Mouse (Mus musculus): ENCODE data around the gene Zfyve9. TPM values are rescaled to one million over a fixed set of nuclear protein-coding genes. Genes with fewer than 3 reads are reported as not detected.

Gene Zfyve9
- total RNA-seq (2021): 10 to 100 TPM; 27.1 to 28.0 TPM

DNA sequence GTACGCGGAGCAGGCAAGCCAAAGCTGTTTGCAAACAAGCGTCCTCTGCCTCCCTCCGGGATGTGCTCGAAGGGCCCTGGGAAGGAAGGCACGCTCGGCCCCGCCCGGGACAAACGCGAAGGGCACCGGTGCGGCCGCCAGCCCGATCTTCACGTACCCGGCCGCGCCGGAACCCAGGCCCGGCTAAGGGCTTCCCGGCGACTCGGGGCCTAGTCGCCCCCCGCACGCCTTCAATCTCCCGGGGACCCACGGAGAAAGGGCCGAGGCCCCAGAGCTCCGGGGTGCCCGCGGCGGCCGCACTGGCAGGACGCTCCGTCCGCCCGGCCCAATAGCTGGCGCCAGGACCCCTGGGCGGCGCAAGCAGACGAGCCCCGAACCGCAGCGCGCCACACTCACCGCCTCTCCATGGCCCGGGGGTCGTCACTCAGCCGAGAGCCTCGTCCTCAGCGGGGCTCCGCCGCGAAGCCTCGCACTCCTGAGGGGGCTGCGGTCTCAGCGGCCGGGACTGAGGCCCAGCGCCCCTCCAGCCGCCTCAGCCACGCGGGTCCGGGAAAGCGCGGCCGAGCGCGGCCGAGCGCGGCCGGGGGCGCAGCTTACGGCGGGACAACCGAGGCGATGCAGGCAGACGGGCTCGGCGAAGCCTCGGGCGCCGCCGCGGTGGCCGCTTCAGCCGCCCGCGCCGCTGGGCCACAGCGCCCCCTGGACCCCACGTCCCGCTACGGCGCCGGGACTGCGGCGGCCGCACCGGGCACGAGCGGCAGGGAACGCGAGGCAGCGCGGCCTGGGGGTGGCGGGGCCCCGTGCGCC is at the start of gene Zfyve9:
Gene Zfyve9, minus strand, starts transcription at position 742 of the 807 bp plus-strand sequence.
- peak; percentile 74 for DNase-seq (ENCODE audit: low spot score)
- intact Hi-C loops (cut with DNase I): loop anchor here (5.0 kb wide), 1 partner anchor 83 kb away; no protein-coding TSS in a partner anchor

DNA sequence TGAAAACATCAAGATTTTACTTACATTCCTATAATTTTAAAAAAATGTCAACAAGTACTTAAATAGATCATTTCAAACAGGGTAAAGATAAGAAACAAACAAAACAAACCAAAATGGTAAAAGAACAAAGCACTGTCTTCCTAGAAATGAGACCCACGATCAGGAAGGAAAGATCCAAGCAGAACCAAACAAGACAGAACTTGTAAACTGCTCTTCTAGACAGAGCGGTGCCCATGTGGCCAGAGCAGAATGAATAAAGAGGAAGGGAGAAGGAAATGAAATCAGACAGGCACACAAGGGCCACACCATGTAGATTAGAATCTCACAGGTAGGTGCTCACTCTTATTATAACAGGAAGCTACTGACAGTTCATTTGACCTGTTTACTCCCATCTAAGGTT is 46.0 kb upstream of the Zfyve9 start:
- no peak for DNase-seq (ENCODE audit: low spot score)
- intact Hi-C loops (cut with DNase I): no loop called here

DNA sequence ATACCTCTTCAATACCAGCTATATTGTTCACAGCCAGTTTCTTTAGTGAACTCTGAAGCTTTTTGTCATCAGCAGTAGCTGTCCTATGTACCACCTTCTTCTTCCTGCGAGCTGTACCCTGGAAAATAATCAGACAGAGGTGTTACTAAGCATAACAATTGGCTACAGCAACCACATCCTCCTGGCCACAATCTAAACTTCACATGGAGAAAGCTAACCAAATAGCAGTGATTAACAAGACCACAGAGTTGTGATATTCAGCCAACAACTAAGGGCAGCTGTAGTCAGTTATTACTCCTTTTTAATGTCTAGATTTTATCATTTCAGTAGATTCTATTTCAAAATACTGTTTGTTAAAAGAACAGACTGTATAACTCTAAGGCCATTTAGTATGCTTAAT is 45.5 kb upstream of the Zfyve9 start:
- DNase-seq (ENCODE audit: low spot score): no peak
- intact Hi-C loops (cut with DNase I): no loop called here

DNA sequence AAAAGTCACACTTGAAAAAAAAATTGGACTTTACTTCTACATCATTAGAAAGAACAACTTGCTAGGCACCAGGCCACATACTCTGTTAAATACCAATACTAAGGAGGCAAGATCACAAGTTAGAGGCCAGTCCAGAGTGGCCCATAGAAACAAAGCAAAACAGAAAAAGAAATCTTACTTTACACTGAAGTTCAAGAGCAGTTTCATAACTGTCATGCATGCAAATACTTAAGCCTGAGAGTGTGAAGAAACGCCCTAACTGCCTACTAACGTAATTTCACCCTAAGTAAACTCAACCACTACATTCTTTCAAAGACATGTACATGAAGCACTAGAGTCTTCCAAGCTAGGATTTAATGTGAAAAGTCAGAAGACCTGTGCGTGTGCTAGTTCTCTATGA is 45.1 kb upstream of the Zfyve9 start:
- DNase-seq (ENCODE audit: low spot score): no peak
- intact Hi-C loops (cut with DNase I): no loop called here

DNA sequence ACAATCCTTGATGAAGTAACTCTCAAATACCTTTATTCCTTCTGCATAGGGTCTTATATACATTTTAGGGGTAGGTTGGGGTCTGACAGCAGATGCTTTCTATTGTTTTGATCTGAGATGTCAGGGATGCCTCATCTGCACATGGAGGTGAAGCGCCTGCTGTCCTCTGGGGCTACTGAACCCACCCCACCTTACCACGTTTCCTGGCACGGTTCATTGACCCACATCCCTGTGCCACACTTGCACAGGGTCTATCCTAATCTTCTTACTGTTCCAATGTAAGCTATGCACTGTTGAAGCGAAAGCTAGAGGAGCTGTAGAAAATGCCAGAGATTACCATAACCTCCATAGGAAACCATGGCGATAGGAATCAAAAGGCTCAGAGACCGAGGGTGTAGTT is 31.0 kb upstream of the Zfyve9 start:
- no peak for DNase-seq (ENCODE audit: low spot score)
- intact Hi-C loops (cut with DNase I): no loop called here

DNA sequence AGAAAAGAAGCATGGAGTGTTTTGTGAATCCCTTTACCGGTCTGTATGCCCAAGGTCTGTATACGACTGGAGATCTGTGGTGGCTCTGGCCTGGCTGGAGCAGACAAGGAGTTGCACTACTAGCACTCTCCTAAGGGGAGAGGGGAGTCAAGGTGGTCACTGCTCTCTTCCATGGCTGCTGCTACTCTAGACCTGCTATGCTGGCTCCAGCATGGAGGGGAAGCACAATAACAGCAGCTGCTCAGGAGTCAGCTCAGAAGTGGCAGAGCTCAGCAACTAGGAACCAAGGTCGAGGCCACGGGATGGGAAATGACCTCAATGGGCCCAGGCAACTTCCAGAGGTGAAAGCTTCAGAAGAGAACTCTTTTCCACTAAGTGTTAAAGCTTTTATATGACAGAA is 30.5 kb upstream of the Zfyve9 start:
- intact Hi-C loops (cut with DNase I): no loop called here
- no peak for DNase-seq (ENCODE audit: low spot score)

DNA sequence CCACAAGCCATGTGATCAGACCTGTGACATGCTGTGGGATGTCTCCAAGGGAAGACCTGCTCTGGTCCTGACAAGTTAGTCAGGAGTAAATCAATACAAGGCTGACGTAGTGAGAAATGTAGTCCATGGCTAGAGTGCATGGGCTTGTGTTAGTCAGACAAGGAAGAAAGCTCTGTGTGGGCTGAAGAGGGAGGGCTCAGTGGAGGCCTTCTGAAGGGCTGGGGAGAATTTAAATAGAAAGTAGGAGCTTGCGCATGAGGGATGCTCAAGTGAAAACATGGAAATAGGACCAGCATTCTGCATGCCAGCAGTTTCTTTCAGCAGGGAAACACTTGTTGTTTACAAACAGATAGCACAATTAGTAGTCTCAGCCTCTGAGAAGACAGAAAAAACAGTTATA is 22.9 kb upstream of the Zfyve9 start:
- DNase-seq (ENCODE audit: low spot score): no peak
- intact Hi-C loops (cut with DNase I): no loop called here

DNA sequence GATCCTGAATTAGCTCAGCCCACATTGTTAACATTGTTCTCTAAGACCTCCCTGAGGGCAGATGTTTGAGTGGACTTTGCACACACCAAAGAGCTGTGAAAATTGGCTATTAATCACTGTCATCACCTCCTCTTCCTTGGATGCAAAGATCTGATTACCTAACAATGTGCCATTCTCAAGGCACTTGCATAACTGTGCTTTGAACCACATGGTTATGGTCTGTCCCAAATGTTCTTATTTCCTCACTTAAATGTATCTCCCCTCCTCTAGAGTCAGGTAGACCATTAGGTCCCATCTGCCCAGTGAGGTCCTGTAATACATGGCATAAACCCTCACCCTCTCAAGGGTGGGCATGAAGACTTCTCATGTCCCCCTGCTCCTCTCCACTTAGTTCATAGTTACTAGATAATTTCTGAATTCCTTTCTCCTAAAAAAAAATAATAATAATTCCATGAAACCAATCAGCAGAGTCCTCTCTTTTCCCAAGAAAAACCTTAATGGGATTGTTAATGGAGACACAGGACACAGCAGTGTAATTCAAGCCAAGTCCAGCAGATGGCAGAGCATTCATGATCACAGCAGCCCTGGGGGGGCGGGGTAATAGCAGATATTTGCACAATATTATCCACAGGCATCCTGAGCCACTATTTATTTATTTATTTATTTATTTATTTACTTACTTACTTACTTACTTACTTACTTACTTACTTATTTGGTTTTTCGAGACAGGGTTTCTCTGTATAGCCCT is 17.7 kb upstream of the Zfyve9 start:
- peak; percentile 17 for DNase-seq (ENCODE audit: low spot score)
- intact Hi-C loops (cut with DNase I): loop anchor here (5.0 kb wide), 1 partner anchor 101 kb away; no protein-coding TSS in a partner anchor

DNA sequence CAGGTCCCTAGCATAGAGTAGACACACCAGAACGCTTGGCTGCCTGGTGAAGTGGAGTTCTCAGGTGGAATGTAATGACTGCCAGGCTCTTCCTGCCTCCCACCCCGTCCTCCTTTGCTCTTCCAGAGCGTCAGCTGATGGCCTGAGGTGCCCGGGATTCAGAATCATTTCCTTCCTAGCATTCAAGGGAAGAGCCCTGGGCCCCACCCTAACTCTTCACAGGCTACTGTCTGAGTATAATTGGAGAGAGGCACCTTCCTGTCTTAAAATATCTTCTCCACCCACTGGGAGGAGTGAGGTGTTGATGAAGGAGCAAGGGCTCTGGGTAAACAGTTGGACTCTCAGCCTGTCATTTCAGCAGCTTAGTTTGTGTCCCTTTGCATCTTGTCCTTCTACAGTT is 16.1 kb upstream of the Zfyve9 start:
- DNase-seq (ENCODE audit: low spot score): no peak
- intact Hi-C loops (cut with DNase I): loop anchor here (2.0 to 5.0 kb wide), 2 partner anchors 99 to 180 kb away; no protein-coding TSS in a partner anchor

DNA sequence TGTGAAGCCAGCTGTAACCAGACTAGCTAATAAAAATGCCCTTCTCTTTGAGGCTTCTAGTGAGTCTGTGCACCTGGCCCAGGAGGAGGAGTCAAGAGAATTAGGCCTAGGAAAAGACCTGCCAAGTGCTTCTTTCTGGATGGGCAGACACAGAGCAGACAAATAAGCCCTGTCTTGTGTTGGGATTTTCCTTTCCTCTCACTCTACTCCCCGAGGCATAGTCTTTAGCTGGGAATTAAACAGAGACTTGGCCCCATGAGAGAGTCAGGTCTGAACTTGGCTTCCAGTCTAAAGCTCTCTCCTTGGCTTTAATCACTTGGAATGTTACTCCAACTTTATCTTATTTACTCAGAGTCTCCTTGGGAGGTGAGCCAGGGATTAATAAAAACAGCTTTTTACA is 13.3 kb upstream of the Zfyve9 start:
- intact Hi-C loops (cut with DNase I): no loop called here
- DNase-seq (ENCODE audit: low spot score): no peak

DNA sequence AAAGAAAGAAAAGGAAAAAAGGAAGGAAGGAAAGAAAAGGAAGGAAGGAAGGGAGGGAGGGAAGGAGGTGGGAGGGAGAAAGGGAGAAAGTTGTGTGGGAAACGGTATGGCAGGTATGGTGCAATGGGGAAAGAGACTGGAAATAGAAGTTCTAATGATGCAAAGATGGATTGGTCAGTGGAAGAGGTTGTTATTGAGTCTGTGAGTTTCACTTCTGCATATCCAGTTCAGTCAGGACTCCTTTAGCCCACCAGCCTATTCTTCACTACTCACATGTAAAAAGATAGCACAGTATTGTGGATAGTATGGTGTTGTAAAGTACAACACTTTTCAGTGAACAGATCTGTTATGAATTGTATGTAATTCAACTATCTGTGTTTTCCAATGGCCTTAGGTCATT is 9.9 kb upstream of the Zfyve9 start:
- DNase-seq (ENCODE audit: low spot score): no peak
- intact Hi-C loops (cut with DNase I): no loop called here

DNA sequence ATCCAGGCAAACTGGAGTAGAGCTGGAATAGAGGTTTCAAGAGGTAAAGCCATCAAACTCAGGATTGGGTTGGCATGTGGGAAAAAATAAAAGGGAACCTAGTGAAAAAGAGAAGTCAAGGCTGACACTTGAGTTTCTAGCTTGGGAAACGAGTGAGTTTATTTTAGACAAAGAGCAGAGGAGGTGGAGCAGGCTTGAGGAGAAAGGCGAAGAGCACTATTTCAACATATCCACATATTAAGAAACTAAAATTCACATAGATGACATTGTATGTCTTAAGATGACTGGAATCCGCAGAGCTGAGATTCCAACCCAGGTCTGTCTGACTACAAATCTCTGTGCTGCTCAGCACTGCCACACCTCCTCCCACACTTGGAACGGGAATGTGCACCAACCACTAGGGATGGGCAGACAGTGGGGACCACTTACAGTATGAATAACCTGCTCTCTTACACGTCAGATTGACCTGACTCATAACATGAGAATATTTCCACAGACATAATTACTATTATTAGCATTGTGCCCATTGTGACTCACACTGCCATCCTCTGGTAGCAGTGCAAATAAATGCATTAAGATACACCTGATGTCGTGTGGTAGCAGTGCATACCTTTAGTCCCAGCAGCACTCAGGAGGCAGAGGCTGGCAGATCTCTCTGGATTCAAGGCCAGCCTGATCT is 8.8 kb upstream of the Zfyve9 start:
- intact Hi-C loops (cut with DNase I): no loop called here
- DNase-seq (ENCODE audit: low spot score): no peak

DNA sequence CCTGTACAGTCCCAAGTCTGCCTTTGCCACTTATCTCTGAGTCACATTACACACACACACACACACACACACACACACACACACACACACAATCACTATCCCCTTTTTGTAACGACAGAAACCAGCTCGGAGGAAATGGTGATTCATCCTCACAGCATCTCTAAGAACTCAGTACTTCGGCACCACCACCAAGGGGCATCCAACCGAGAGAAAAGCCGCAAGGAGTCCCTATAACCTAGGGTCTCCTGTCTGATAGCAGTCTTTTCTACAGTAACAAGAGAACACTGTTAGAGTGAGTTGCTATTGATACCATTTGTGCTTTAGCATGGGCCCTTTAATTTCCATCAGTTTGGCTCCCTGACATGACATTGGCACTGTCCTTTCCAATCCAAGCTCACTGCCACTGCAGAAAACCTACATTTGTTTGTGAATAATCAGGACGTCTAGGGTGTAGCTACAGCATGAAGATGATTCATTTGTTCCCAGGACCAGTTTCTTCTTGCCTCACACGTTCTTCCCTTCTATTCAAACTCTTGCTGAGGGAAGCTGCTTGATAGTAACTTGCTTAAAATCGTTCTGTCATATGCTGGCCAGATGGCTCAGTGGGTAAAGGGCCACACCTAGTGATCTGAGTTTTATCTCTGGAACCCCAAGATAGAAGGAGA is 2.0 kb upstream of the Zfyve9 start:
- no peak for DNase-seq (ENCODE audit: low spot score)
- intact Hi-C loops (cut with DNase I): loop anchor here (5.0 kb wide), 1 partner anchor 85 kb away; no protein-coding TSS in a partner anchor

DNA sequence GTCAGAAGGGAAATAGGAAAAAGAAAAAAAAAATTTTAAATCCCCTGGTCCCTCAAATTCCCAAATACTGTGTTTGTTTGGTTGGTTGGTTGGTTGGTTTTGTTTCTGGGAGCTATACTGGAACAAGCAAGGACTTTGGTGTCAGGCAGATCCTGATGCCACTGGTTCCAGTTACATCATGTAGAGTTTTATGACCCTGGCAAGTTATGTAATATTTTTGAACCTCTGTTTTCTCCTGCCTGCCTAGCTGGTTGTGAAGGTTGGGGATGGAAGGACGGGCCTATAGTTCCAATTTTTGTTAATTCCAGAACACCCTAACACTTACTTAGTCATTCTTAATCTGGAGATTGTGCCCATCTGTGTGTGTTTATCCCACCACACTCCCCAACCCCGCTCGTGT is 998 bp upstream of the Zfyve9 start:
- DNase-seq (ENCODE audit: low spot score): no peak
- intact Hi-C loops (cut with DNase I): loop anchor here (5.0 kb wide), 1 partner anchor 84 kb away; no protein-coding TSS in a partner anchor

DNA sequence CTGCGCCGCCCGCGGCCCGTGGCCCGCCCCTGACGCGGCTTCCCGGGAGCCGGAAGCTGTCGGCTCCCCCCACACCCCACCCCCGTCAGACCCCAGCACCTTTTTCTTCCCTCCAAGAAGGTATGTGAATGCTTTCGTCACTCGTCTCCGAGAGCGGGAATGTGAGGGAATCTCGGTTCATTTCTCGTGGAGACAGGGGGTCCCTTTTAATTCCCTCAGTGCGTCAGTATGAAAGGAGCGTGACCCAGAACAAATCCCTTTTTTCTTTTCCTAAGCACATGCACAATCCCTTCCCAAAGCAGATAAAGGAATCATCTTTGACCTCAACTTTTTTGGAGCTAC is 237 bp upstream of the Zfyve9 start:
- no peak for DNase-seq (ENCODE audit: low spot score)
- intact Hi-C loops (cut with DNase I): loop anchor here (5.0 kb wide), 1 partner anchor 84 kb away; no protein-coding TSS in a partner anchor

DNA sequence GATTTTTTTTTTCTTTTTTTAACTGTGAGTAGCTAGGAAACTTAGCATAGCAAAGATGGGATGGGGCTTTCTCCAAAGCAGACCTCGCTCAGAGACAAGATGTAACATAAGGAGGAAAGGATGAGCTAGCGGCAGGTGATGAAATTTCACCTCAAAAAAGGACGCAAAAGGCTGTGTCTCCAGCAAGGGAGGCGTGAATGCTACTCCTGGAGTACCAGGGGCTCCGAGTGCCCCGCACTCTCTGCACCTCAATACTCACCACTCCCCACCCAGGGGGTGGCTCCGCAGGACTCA is 888 bp downstream of the Zfyve9 start:
- intact Hi-C loops (cut with DNase I): loop anchor here (5.0 kb wide), 1 partner anchor 82 kb away; no protein-coding TSS in a partner anchor
- DNase-seq (ENCODE audit: low spot score): no peak

DNA sequence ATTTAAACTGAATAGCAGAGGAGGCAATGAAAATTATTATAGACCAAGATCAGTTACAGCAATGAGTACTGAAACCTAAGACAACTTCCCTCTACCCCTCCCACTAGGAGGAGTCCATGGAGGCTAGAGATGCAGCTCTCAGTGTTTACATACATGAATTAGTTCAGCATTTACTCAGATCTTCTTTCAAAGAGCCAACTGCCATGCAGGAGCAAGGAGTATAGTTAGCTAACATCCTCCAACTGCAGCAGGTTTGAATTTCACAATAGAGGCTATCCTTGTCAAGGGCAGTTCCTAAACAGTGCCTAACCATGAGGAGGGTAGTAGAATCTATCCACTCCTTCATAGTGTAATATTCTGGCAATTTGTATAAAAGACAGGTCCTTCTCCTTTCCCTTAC is 12.1 kb downstream of the Zfyve9 start:
- intact Hi-C loops (cut with DNase I): no loop called here
- DNase-seq (ENCODE audit: low spot score): no peak

DNA sequence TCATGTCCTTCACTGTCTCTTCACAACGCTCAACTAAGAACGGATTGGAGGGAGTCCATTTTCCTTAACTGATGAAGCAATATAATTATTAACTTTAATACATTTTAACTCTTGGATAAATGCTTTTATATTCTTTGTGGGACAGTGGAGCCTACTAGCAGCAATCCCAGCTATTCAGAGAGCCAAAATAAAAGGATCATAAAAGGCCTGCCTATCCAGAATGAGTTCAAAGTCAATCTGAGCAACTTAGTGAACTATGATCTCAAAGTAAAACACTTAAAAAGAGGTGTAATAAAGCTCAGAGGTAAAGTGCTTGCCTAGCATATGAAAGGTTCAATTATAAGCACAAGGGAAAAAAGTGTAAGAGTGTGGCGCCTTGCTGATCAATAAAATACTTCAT is 21.0 kb downstream of the Zfyve9 start:
- intact Hi-C loops (cut with DNase I): no loop called here
- no peak for DNase-seq (ENCODE audit: low spot score)

DNA sequence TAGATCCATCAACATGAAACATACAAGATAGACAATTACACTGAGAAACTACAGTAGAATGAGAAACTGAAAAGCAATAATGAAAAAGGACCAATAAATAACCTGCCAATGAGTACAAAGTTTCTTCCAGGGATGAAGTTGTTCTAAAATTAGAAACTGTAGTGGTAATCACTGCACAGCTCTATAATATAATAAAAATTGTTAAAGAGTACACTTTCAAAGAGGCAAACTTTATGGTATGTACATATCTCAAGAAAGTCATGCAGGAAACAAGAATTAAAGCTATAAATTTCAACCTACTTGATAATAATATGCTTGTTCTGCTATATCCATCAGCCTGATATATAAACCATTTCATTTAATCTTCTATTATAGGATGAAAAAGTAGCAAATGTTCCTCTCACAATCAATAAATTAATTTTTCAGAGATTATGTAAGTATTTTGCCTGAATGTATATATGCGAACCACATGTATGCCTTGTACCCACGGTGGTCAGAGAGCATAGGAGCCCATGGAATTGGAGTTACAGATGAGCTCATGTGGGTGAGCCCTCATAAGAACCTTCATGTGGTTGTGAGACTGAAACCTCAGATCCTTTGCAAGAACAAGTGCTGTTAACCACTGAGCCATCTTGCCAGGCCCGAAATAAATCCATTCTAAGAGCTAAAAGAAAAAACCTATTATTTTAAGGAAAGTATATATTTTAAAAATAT is 34.3 kb downstream of the Zfyve9 start:
- intact Hi-C loops (cut with DNase I): no loop called here

DNA sequence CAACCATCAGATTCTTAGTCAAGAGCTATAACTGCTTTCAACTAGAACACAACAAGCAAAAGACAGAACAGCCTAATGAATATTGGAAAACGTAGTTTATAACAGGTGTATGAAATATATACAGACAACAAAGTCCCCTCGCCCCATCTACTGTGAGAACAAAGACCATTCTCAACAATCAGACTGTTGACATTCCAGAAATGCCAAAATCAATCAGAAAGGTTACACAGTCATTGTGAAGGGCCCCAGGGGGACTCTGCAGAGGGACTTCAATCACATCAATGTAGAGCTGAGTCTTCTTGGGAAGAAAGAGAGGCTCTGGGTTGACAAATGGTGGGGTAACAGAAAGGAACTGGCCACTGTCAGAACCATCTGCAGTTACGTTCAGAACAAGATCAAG is 49.0 kb downstream of the Zfyve9 start:
- no peak for DNase-seq (ENCODE audit: low spot score)
- intact Hi-C loops (cut with DNase I): no loop called here

More for the DNA sequence above, 34.3 kb downstream of the Zfyve9 start:
- no peak for DNase-seq (ENCODE audit: low spot score)
